Mouse (Mus musculus) testis, adult 2 months (tissue): ENCODE data around the gene Arid5b.

Source experiments
- CTCF ChIP-seq: fragments of 200-500 bp; IDR thresholded peaks from 2 replicates; pipeline ENCODE4 v1.5.1; 2012; ENCODE audit warnings: low read depth, mild to moderate bottlenecking, inconsistent platforms, low read length, moderate library complexity; ENCODE audit not compliant: control insufficient read depth, insufficient read depth, insufficient replicate concordance
- POLR2A ChIP-seq: fragments of 200-500 bp; IDR thresholded peaks from 2 replicates; pipeline ENCODE4 v1.6.1; 2012; ENCODE audit warnings: low read depth, mild to moderate bottlenecking, inconsistent platforms, low read length, moderate library complexity; ENCODE audit not compliant: control insufficient read depth

DNA sequence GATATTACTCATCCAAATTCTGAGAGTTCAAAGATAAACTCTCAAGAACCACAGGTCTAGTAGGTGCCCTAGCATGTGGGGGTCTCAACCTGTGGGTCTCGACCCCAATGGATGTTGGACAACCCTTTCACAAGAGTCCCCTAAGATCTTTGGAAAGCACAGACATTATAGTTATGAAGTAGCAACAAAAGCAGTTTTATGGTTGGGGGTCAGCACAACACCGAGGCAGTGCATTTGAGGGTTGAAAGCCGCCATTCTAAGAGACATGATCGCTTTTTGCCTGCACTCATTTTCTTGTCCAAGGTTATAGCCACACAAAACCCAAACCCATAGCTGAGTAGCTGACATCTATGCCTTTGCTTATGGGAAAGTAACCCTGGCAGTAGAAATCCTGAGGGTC, 105.6 kb downstream of the Arid5b start:
- TF ChIP-seq POLR2A (no peak), CTCF (no peak)
